Comparison of ENCODE assay signal across 1 mouse cellular context in genomic region chr19:37374941-37375754, GRCm38 (mm10).
A peak's percentile ranks its signal among the peaks of the same experiment; 100 is the strongest.
TF ChIP-seq lines count a peak whose summit lies in the region.

No protein-coding gene starts in this region.

TF ChIP-seq in CH12.LX, 34 proteins besides CTCF, POLR2A, EP300 and RAD21 (continued from another document):
- no peak for TF ChIP-seq RCOR1 (conservative IDR thresholded peaks at IDR 0.05; ENCODE audit: low read depth, low read length)
- no peak for TF ChIP-seq SMC3 (IDR thresholded peaks at IDR 0.05; ENCODE audit: low read depth, low read length)
- TF ChIP-seq CHD1 (IDR thresholded peaks at IDR 0.05; ENCODE audit: low read depth, low read length): 0 out of 2 replicates have a peak, but pooled peaks have one; percentile 27
- peak; percentile 31 for TF ChIP-seq ELF1 (IDR thresholded peaks at IDR 0.05; ENCODE audit: low read depth, low read length)
- TF ChIP-seq SIN3A (IDR thresholded peaks at IDR 0.05; ENCODE audit: low read length): no peak
- TF ChIP-seq NELFE (IDR thresholded peaks at IDR 0.05; ENCODE audit: low read depth, low read length): no peak
- TF ChIP-seq TBP (conservative IDR thresholded peaks at IDR 0.05; ENCODE audit: low read depth, low read length): no peak
- TF ChIP-seq IRF4 (IDR thresholded peaks at IDR 0.05; ENCODE audit: low read depth, low read length): no peak
- peak; percentile 86 for TF ChIP-seq ZNF384 (IDR thresholded peaks at IDR 0.05; ENCODE audit: low read depth, low read length)
- no peak for TF ChIP-seq GABPA (IDR thresholded peaks at IDR 0.05; ENCODE audit: insufficient replicate concordance, low read depth, low read length)
- TF ChIP-seq MXI1 (IDR thresholded peaks at IDR 0.05; ENCODE audit: low read depth, low read length): peak; percentile 62
- TF ChIP-seq E2F4 (IDR thresholded peaks at IDR 0.05; ENCODE audit: insufficient replicate concordance, low read depth, low read length): no peak
- no peak for TF ChIP-seq MEF2A (IDR thresholded peaks at IDR 0.05; ENCODE audit: borderline replicate concordance, low read depth, low read length)
- TF ChIP-seq MYC (IDR thresholded peaks at IDR 0.05; ENCODE audit: low read depth, low read length): peak; percentile 76
